Mouse (Mus musculus): Measurements from ENCODE around the gene Tyms. TPM values are rescaled to one million over a fixed set of nuclear protein-coding genes. Genes with fewer than 3 reads are reported as not detected.
A peak's percentile ranks its signal among the peaks of the same experiment; 100 is the strongest.

The Tyms gene
- polyA plus RNA-seq, 1 experiment from 2014 or later: 303 TPM

DNA sequence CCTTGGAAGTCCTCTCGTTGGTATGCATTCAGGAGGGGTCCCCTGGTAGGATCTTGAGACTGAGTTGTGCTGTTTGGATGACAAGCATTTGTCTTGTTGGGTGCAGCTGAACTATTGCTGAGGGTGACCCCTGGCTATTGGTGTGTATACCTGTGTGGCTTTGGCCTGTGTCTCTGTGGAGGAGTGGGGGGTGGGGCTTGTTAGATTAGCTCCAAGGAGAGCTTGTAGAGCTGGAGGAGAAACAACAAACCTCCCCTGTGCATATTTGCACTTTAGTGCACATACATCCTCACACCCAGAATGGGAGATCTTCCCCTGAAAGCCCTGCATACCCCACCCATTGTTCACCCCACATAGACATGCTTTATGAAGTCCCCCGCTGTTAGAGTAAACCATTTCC, 33.3 kb upstream of the Tyms start:
- peak overlapping the region; percentile 62 for H3K4me3 ChIP-seq (ENCODE audit: low read depth, low read length)
- ATAC-seq (replicated peaks; ENCODE audit: low FRiP score) (no peak), DNase-seq (ENCODE audit: low spot score) (peak; percentile 45)
- H3K27me3 ChIP-seq (ENCODE audit: control insufficient read depth, insufficient read depth, low read length): no peaks in the 10 kb centered on the region; the same call in 1 of the 2 replicates
- 5% methylated on average over 2 of the region's 2 CpGs for WGBS
- peak overlapping the region; percentile 85 for H3K9ac ChIP-seq (ENCODE audit: low read length)
- H3K27ac ChIP-seq (ENCODE audit: low read depth, low read length): peak overlapping the region; percentile 60
- peak overlapping the region; percentile 99 for H3K4me2 ChIP-seq (ENCODE audit: low read depth, low read length, severe bottlenecking)
- H3K36me3 ChIP-seq (ENCODE audit: control insufficient read depth, insufficient read depth, low read length): no peaks in the 10 kb centered on the region
- H3K9me3 ChIP-seq (ENCODE audit: control insufficient read depth, low read length): no peaks in the 10 kb centered on the region
- H3K4me1 ChIP-seq (replicated peaks; ENCODE audit: control insufficient read depth, insufficient read depth, low read length): peaks cover 35% of the 10 kb centered on the region

GRCm38 (mm10) chr5:30105668-30106300, 32.4 kb upstream of the Tyms start, which contains the start of gene 3110082J24Rik:
Gene 3110082J24Rik (minus strand): TSS chr5:30106086.
- Histone ChIP-seq H3K9ac (ENCODE audit: low read length) (peak within 1 kb of the TSS; percentile 85), H3K27ac (ENCODE audit: low read depth, low read length) (peak within 1 kb of the TSS; percentile 60), H3K4me1 (replicated peaks; ENCODE audit: control insufficient read depth, insufficient read depth, low read length) (peaks cover 30% of the 10 kb centered on the region), H3K4me3 (ENCODE audit: low read depth, low read length) (peak within 1 kb of the TSS; percentile 62), H3K36me3 (ENCODE audit: control insufficient read depth, insufficient read depth, low read length) (no peaks in the 10 kb centered on the region), H3K9me3 (ENCODE audit: control insufficient read depth, low read length) (no peaks in the 10 kb centered on the region), H3K27me3 (ENCODE audit: control insufficient read depth, insufficient read depth, low read length) (no peaks in the 10 kb centered on the region; the same call in 1 of the 2 replicates), H3K4me2 (ENCODE audit: low read depth, low read length, severe bottlenecking) (peak within 1 kb of the TSS; percentile 99)
- DNase-seq (ENCODE audit: low spot score) (peak; percentile 86), ATAC-seq (replicated peaks; ENCODE audit: low FRiP score) (peak; percentile 50)
- WGBS: under 1% methylated on average over 29 of the region's 29 CpGs

DNA sequence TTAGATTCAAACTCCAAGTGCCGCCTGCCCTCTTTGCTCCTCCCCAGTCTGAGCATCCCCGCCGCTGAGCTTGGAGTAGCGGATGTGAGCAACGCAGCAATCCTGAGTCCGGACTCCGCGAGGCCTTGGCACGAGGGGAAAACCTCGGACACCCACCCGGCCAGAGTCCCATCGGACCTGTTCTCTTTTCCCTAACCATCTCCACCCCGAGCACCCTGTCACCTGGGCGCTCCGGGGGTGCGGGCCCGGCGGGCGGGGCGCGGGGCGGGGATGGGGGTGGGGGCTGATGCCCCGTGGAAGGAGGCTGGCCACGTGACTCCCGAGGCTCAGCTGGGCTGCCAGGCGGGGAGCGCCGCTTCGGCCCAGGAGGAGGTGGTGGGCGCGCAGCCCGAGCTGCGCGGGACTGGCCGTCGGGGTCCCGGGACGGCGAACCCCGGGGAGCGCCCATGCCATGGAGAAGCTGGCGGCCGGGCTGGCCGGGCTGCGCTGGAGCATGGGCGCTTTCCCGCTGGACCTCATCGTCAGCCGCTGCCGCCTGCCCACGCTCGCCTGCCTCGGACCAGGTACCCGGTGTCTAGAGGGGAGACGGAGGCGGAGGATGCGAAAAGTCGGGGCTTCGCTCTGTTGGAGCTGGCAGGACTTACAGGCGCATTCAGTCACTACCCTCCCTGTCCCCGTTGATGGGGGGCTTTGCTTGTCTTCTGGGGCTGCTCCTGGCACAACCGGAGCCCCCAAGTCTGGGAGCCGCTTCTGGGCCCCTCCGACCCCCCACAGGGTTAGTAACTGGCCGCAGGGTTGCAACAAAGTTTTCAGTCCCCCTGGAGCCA, 31.6 kb upstream of the Tyms start, which contains the start of gene Garem2:
TSS of gene Garem2 (plus strand) at position 321 of the 827 bp plus-strand sequence.
- Histone ChIP-seq H3K36me3 (ENCODE audit: control insufficient read depth, insufficient read depth, low read length) (no peaks in the 10 kb centered on the region), H3K9ac (ENCODE audit: low read length) (peak within 1 kb of the TSS; percentile 85), H3K9me3 (ENCODE audit: control insufficient read depth, low read length) (no peaks in the 10 kb centered on the region), H3K4me1 (replicated peaks; ENCODE audit: control insufficient read depth, insufficient read depth, low read length) (peaks cover 23% of the 10 kb centered on the region), H3K27ac (ENCODE audit: low read depth, low read length) (peak within 1 kb of the TSS; percentile 31; the same call in 1 of the 2 replicates), H3K4me2 (ENCODE audit: low read depth, low read length, severe bottlenecking) (peak within 1 kb of the TSS; percentile 99), H3K27me3 (ENCODE audit: control insufficient read depth, insufficient read depth, low read length) (no peaks in the 10 kb centered on the region; the same call in 1 of the 2 replicates), H3K4me3 (ENCODE audit: low read depth, low read length) (peak within 1 kb of the TSS; percentile 62)
- DNase-seq (ENCODE audit: low spot score) (peak; percentile 81), ATAC-seq (replicated peaks; ENCODE audit: low FRiP score) (peak; percentile 48)
- under 1% methylated on average over 54 of the region's 65 CpGs for WGBS

GRCm38 (mm10) chr5:30104339-30104738, 30.9 kb upstream of the Tyms start:
- WGBS: under 1% methylated on average over 12 of the region's 12 CpGs

GRCm38 (mm10) chr5:30103340-30103739, 29.9 kb upstream of the Tyms start:
- Histone ChIP-seq H3K4me1 (replicated peaks; ENCODE audit: control insufficient read depth, insufficient read depth, low read length) (peaks cover 18% of the 10 kb centered on the region), H3K27me3 (ENCODE audit: control insufficient read depth, insufficient read depth, low read length) (no peaks in the 10 kb centered on the region; the same call in 1 of the 2 replicates)
- no peak for ATAC-seq (replicated peaks; ENCODE audit: low FRiP score)

More at GRCm38 (mm10) chr5:30104339-30104738, 30.9 kb upstream of the Tyms start:
- Histone ChIP-seq H3K36me3 (ENCODE audit: control insufficient read depth, insufficient read depth, low read length) (no peaks in the 10 kb centered on the region), H3K4me1 (replicated peaks; ENCODE audit: control insufficient read depth, insufficient read depth, low read length) (peaks cover 18% of the 10 kb centered on the region), H3K9me3 (ENCODE audit: control insufficient read depth, low read length) (no peaks in the 10 kb centered on the region), H3K9ac (ENCODE audit: low read length) (no peak overlapping the region), H3K27ac (ENCODE audit: low read depth, low read length) (no peak overlapping the region), H3K4me2 (ENCODE audit: low read depth, low read length, severe bottlenecking) (peak overlapping the region; percentile 99), H3K4me3 (ENCODE audit: low read depth, low read length) (peak overlapping the region; percentile 62), H3K27me3 (ENCODE audit: control insufficient read depth, insufficient read depth, low read length) (no peaks in the 10 kb centered on the region; the same call in 1 of the 2 replicates)
- 0 out of 2 replicates have a peak, but pooled peaks have one; percentile 22 for ATAC-seq (replicated peaks; ENCODE audit: low FRiP score)
- DNase-seq (ENCODE audit: low spot score): peak; percentile 87

DNA sequence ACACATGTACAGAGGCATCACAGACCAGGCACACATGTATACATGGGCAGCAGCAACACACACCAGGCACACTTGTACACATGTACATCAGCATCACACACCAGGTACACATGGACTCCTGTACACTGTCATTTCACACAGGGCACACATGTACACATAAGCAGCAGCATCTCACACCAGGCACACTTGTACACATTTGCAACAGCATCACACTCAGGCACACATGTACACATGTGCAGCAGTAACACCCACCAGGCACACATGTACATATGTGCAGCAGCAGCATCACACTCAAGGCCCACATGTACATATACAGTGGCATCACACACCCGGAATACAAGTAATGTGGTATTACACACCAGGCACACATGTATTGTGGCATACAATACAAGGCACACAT, 24.8 kb upstream of the Tyms start:
- Histone ChIP-seq H3K27ac (ENCODE audit: low read depth, low read length) (no peak overlapping the region), H3K9ac (ENCODE audit: low read length) (no peak overlapping the region), H3K36me3 (ENCODE audit: control insufficient read depth, insufficient read depth, low read length) (no peaks in the 10 kb centered on the region), H3K27me3 (ENCODE audit: control insufficient read depth, insufficient read depth, low read length) (no peaks in the 10 kb centered on the region), H3K4me3 (ENCODE audit: low read depth, low read length) (no peak overlapping the region), H3K4me1 (replicated peaks; ENCODE audit: control insufficient read depth, insufficient read depth, low read length) (no peaks in the 10 kb centered on the region), H3K9me3 (ENCODE audit: control insufficient read depth, low read length) (no peaks in the 10 kb centered on the region), H3K4me2 (ENCODE audit: low read depth, low read length, severe bottlenecking) (no peak overlapping the region)
- 78% methylated on average over 1 of the region's 1 CpGs for WGBS
- ATAC-seq (replicated peaks; ENCODE audit: low FRiP score): no peak
- DNase-seq (ENCODE audit: low spot score): no peak

More at GRCm38 (mm10) chr5:30103340-30103739, 29.9 kb upstream of the Tyms start:
- no peak overlapping the region for H3K4me2 ChIP-seq (ENCODE audit: low read depth, low read length, severe bottlenecking)
- no peak overlapping the region for H3K9ac ChIP-seq (ENCODE audit: low read length)
- H3K27ac ChIP-seq (ENCODE audit: low read depth, low read length): no peak overlapping the region
- H3K36me3 ChIP-seq (ENCODE audit: control insufficient read depth, insufficient read depth, low read length): no peaks in the 10 kb centered on the region
- DNase-seq (ENCODE audit: low spot score): no peak
- 85% methylated on average over 3 of the region's 3 CpGs for WGBS
- H3K9me3 ChIP-seq (ENCODE audit: control insufficient read depth, low read length): no peaks in the 10 kb centered on the region
- H3K4me3 ChIP-seq (ENCODE audit: low read depth, low read length): no peak overlapping the region

- no peaks in the 10 kb centered on the region for H3K27me3 ChIP-seq (ENCODE audit: control insufficient read depth, insufficient read depth, low read length)
- H3K4me3 ChIP-seq (ENCODE audit: low read depth, low read length): no peak overlapping the region
- no peak overlapping the region for H3K9ac ChIP-seq (ENCODE audit: low read length)
- WGBS: 75% methylated on average over 6 of the region's 6 CpGs
- no peak overlapping the region for H3K4me2 ChIP-seq (ENCODE audit: low read depth, low read length, severe bottlenecking)
- no peak overlapping the region for H3K27ac ChIP-seq (ENCODE audit: low read depth, low read length)
- H3K9me3 ChIP-seq (ENCODE audit: control insufficient read depth, low read length): no peaks in the 10 kb centered on the region
- DNase-seq (ENCODE audit: low spot score) (no peak), ATAC-seq (replicated peaks; ENCODE audit: low FRiP score) (no peak)
- no peaks in the 10 kb centered on the region for H3K36me3 ChIP-seq (ENCODE audit: control insufficient read depth, insufficient read depth, low read length)
- H3K4me1 ChIP-seq (replicated peaks; ENCODE audit: control insufficient read depth, insufficient read depth, low read length): no peaks in the 10 kb centered on the region
These were observed 22.3 kb upstream of the Tyms start for GRCm38 (mm10) chr5:30095731-30096130.

GRCm38 (mm10) chr5:30094399-30094798, 21.0 kb upstream of the Tyms start:
- no peak for ATAC-seq (replicated peaks; ENCODE audit: low FRiP score)
- H3K4me1 ChIP-seq (replicated peaks; ENCODE audit: control insufficient read depth, insufficient read depth, low read length): no peaks in the 10 kb centered on the region
- no peak overlapping the region for H3K4me3 ChIP-seq (ENCODE audit: low read depth, low read length)
- no peak overlapping the region for H3K4me2 ChIP-seq (ENCODE audit: low read depth, low read length, severe bottlenecking)
- no peaks in the 10 kb centered on the region for H3K36me3 ChIP-seq (ENCODE audit: control insufficient read depth, insufficient read depth, low read length)
- H3K9ac ChIP-seq (ENCODE audit: low read length): no peak overlapping the region
- H3K9me3 ChIP-seq (ENCODE audit: control insufficient read depth, low read length): no peaks in the 10 kb centered on the region
- H3K27me3 ChIP-seq (ENCODE audit: control insufficient read depth, insufficient read depth, low read length): no peaks in the 10 kb centered on the region
- H3K27ac ChIP-seq (ENCODE audit: low read depth, low read length): no peak overlapping the region
- no peak for DNase-seq (ENCODE audit: low spot score)
- WGBS: 61% methylated on average over 2 of the region's 2 CpGs

Measured in forebrain, embryonic 11.5 days (tissue).